Mouse (Mus musculus) heart, adult 8-10 months (tissue): ENCODE results near the gene Ptgds. TPM values are rescaled to one million over a fixed set of nuclear protein-coding genes. Genes with fewer than 3 reads are reported as not detected.

Experiments
- microRNA-seq: library from miRNA; unstranded; fragments of <30 nt; microRNA quantifications from one replicate; pipeline ENCODE4 v1.2.0, GENCODE M21; 2022
- total RNA-seq, 4 experiments: library from RNA; stranded (reverse); gene quantifications; 2 replicates each; pipeline ENCODE4 v1.2.4; 2022

The Ptgds gene
- total RNA-seq, 4 experiments from 2014 or later = 350 to 1,004 (median 621) TPM

Small RNAs within 50 kb of the gene (microRNA-seq; reads per million reads assigned to microRNA genes)
- gene Mir3087 = 1.1 reads per million

Other genes with a start within 250 kb of the Ptgds start
- gene Tubb4b, start 245.3 kb downstream of the Ptgds start, total RNA-seq = 100 to 1,000 TPM; 308 to 380 (median 323) TPM
- gene Slc34a3, start 235.7 kb downstream of the Ptgds start, total RNA-seq = not detected
- gene Rnf224, start 233.3 kb downstream of the Ptgds start, total RNA-seq = not detected
- gene Rnf208, start 227.8 kb downstream of the Ptgds start, total RNA-seq = 1 to 10 TPM in 2 of 4 experiments, under 1 TPM in 2; 0.53 to 1.7 (median 1.2) TPM
- not detected for gene Cysrt1, start 227.6 kb downstream of the Ptgds start, total RNA-seq
- 1 to 10 TPM; 1.8 to 2.4 (median 2.1) TPM for gene AL732309.1, start 223.2 kb downstream of the Ptgds start, total RNA-seq
- 10 to 100 TPM; 11.4 to 16.1 (median 13.6) TPM for gene Tmem203, start 214.6 kb downstream of the Ptgds start, total RNA-seq
- gene Tprn, start 207.4 kb downstream of the Ptgds start, total RNA-seq = 1 to 10 TPM; 4.0 to 8.6 (median 6.7) TPM
- 10 to 100 TPM; 39.5 to 47.1 (median 40.1) TPM for gene Ssna1, start 197.6 kb downstream of the Ptgds start, total RNA-seq
- 10 to 100 TPM; 36.8 to 39.8 (median 37.6) TPM for gene Anapc2, start 197.6 kb downstream of the Ptgds start, total RNA-seq
- gene Tmem210, start 181.9 kb downstream of the Ptgds start, total RNA-seq = not detected
- not detected for gene Lrrc26, start 180.1 kb downstream of the Ptgds start, total RNA-seq
- under 1 TPM in 2 of 4 experiments, not detected in 2; 0.09 to 0.11 TPM for gene Grin1, start 150.9 kb downstream of the Ptgds start, total RNA-seq
- 10 to 100 TPM; 19.9 to 28.2 (median 22.5) TPM for gene Man1b1, start 137.7 kb downstream of the Ptgds start, total RNA-seq
- 1 to 10 TPM; 3.8 to 5.2 (median 5.1) TPM for gene Dpp7, start 113.7 kb downstream of the Ptgds start, total RNA-seq
- gene Uap1l1, start 104.4 kb downstream of the Ptgds start, total RNA-seq = 10 to 100 TPM in 1 of 4 experiments, 1 to 10 TPM in 3; 8.9 to 10.7 (median 9.5) TPM
- not detected for gene Sapcd2, start 97.7 kb downstream of the Ptgds start, total RNA-seq
- 10 to 100 TPM; 11.6 to 14.4 (median 12.6) TPM for gene Entpd2, start 74.2 kb downstream of the Ptgds start, total RNA-seq
- gene Npdc1, start 70.7 kb downstream of the Ptgds start, total RNA-seq = 10 to 100 TPM; 25.3 to 35.8 (median 33.6) TPM
- under 1 TPM in 2 of 4 experiments, not detected in 2; 0.16 to 0.60 TPM for gene Fut7, start 46.8 kb downstream of the Ptgds start, total RNA-seq
- 10 to 100 TPM; 42.5 to 47.2 (median 45.2) TPM for gene Abca2, start 41.3 kb downstream of the Ptgds start, total RNA-seq
- 1 to 10 TPM; 1.3 to 3.6 (median 2.3) TPM for gene Clic3, start 13.2 kb downstream of the Ptgds start, total RNA-seq
- gene Paxx, start 9.0 kb downstream of the Ptgds start, total RNA-seq = 10 to 100 TPM; 21.4 to 30.7 (median 23.3) TPM
- not detected for gene Lcn12, start 23.9 kb upstream of the Ptgds start, total RNA-seq
- gene Fbxw5, start 30.7 kb upstream of the Ptgds start, total RNA-seq = 100 to 1,000 TPM in 1 of 4 experiments, 10 to 100 TPM in 3; 79.4 to 105 (median 88.7) TPM
- 1 to 10 TPM; 1.7 to 2.6 (median 2.0) TPM for gene C8g, start 31.7 kb upstream of the Ptgds start, total RNA-seq
- gene Traf2, start 76.9 kb upstream of the Ptgds start, total RNA-seq = 10 to 100 TPM; 11.8 to 16.3 (median 13.8) TPM
- 100 to 1,000 TPM; 156 to 257 (median 210) TPM for gene Edf1, start 87.8 kb upstream of the Ptgds start, total RNA-seq
- gene Mamdc4, start 104.8 kb upstream of the Ptgds start, total RNA-seq = 1 to 10 TPM; 1.1 to 2.2 (median 1.5) TPM
- 10 to 100 TPM; 58.2 to 72.2 (median 65.4) TPM for gene Phpt1, start 105.2 kb upstream of the Ptgds start, total RNA-seq
- under 1 TPM; 0.09 to 0.38 (median 0.25) TPM for gene Ajm1, start 111.7 kb upstream of the Ptgds start, total RNA-seq
- 10 to 100 TPM; 67.3 to 75.3 (median 71.3) TPM for gene Rabl6, start 138.5 kb upstream of the Ptgds start, total RNA-seq
- gene Ccdc183, start 147.6 kb upstream of the Ptgds start, total RNA-seq = not detected
- 10 to 100 TPM; 32.0 to 42.2 (median 38.6) TPM for gene Tmem141, start 152.0 kb upstream of the Ptgds start, total RNA-seq
- gene Fcna, start 158.0 kb upstream of the Ptgds start, total RNA-seq = 1 to 10 TPM; 3.4 to 6.0 (median 4.3) TPM
- gene Lcn8, start 183.1 kb upstream of the Ptgds start, total RNA-seq = 1 to 10 TPM in 2 of 4 experiments, under 1 TPM in 2; 0.50 to 1.3 (median 0.97) TPM
- gene Lcn5, start 187.9 kb upstream of the Ptgds start, total RNA-seq = not detected
- not detected for gene Lcn6, start 206.7 kb upstream of the Ptgds start, total RNA-seq
- gene Lcn10, start 212.7 kb upstream of the Ptgds start, total RNA-seq = not detected
- under 1 TPM in 1 of 4 experiments, not detected in 3; 0.37 TPM for gene Obp2a, start 230.0 kb upstream of the Ptgds start, total RNA-seq
- gene Bmyc, start 236.7 kb upstream of the Ptgds start, total RNA-seq = 10 to 100 TPM; 14.2 to 21.0 (median 15.6) TPM